Mouse (Mus musculus) erythroblast, embryonic 14.5 days (primary cell): ENCODE data around the gene Tbx4. TPM values are rescaled to one million over a fixed set of nuclear protein-coding genes. Genes with fewer than 3 reads are reported as not detected.

Experiments
- H3K27me3 ChIP-seq: 2 replicates; pipeline ENCODE4 v1.6.1; 2012; ENCODE audit warnings: inconsistent platforms; ENCODE audit not compliant: control insufficient read depth
- H3K36me3 ChIP-seq: 2 replicates; pipeline ENCODE4 v1.6.1; 2012; ENCODE audit warnings: mild to moderate bottlenecking, inconsistent platforms; ENCODE audit not compliant: control insufficient read depth
- H3K4me1 ChIP-seq: 2 replicates; pipeline ENCODE4 v1.6.1; 2012; ENCODE audit warnings: inconsistent platforms; ENCODE audit not compliant: control insufficient read depth
- H3K4me3 ChIP-seq: replicated peaks from 2 replicates; pipeline ENCODE3; 2012; ENCODE audit warnings: moderate library complexity, mild to moderate bottlenecking, inconsistent platforms
- H3K9me3 ChIP-seq: 2 replicates; pipeline ENCODE4 v1.6.1; 2012; ENCODE audit warnings: low read length, inconsistent platforms, mixed read lengths; ENCODE audit not compliant: control insufficient read depth
- GATA1 ChIP-seq: IDR thresholded peaks from 2 replicates; pipeline ENCODE4 v1.6.1; 2012; ENCODE audit warnings: low read length, inconsistent platforms, mixed read lengths
- TAL1 ChIP-seq: IDR thresholded peaks from 3 replicates; pipeline ENCODE4 v1.6.1; 2012; ENCODE audit warnings: low read length, inconsistent platforms, mixed read lengths
- polyA plus RNA-seq: library from polyadenylated mRNA; stranded (reverse); fragments of >175 nt; gene quantifications from 2 replicates; pipeline ENCODE4 v1.2.3, GENCODE M21; 2012

Gene Tbx4
- polyA plus RNA-seq, 1 experiment, result not detected

- Histone ChIP-seq H3K4me1 (peaks cover 28% of the 10 kb centered on the region), H3K4me3 (no peak overlapping the region), H3K27me3 (peaks cover 100% of the 10 kb centered on the region), H3K36me3 (no peaks in the 10 kb centered on the region), H3K9me3 (peaks cover 41% of the 10 kb centered on the region)
- TF ChIP-seq TAL1 (no peak), GATA1 (no peak)
Observed at GRCm38 (mm10) chr11:85841211-85841681, 45.0 kb upstream of the Tbx4 start.

- Histone ChIP-seq H3K27me3 (peaks cover 100% of the 10 kb centered on the region), H3K36me3 (no peaks in the 10 kb centered on the region), H3K4me1 (peaks cover 28% of the 10 kb centered on the region), H3K9me3 (peaks cover 40% of the 10 kb centered on the region), H3K4me3 (no peak overlapping the region)
- TF ChIP-seq TAL1 (no peak), GATA1 (no peak)
Observed at GRCm38 (mm10) chr11:85841980-85842379, 44.2 kb upstream of the Tbx4 start.

DNA sequence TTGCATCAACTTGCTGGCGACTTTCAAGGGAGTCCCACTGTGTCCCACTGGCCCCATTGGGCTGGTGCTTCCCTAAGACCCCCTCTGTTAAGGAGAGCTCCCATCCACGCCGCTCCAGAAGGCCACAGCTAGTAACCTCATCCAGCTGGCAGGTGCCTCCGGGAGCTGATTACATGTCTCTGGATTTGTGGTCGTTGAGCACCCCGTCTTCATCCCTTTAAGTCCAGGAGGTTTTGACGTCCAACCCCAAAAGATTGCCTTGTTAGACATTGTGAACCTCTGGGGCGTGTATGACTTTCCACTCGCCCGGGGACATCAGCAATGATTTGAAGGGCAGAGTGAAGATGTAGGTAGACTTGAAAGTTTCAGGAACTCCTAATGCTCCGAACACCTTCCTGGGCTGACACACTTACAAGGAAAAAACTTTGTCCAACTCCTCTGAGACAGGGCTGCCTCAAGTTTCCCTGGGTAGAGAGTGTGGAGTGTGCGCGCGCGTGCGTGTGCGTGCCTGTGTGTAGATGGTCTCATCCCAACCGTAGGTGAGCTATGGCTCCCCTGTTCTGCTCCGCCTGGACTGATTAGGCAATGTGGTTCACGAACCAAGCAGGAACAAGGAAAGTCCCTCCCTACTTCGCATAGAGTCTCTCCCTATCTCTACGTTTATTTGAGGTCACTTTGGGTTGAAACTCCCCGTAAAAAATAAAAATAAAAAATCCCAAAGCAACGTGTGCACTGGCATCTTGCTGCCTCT, 43.5 kb upstream of the Tbx4 start:
- Histone ChIP-seq H3K27me3 (peaks cover 96% of the 10 kb centered on the region), H3K9me3 (peaks cover 33% of the 10 kb centered on the region), H3K36me3 (no peaks in the 10 kb centered on the region), H3K4me1 (peaks cover 28% of the 10 kb centered on the region), H3K4me3 (no peak overlapping the region)
- TF ChIP-seq GATA1 (no peak), TAL1 (no peak)

- no peak for TF ChIP-seq GATA1
- peak overlapping the region; percentile 23 for H3K4me3 ChIP-seq
Observed at GRCm38 (mm10) chr11:85843347-85843692, 42.9 kb upstream of the Tbx4 start.

GRCm38 (mm10) chr11:85844144-85844965, 41.9 kb upstream of the Tbx4 start:
- peaks cover 27% of the 10 kb centered on the region; the same call in 1 of the 2 replicates for H3K9me3 ChIP-seq
- peak overlapping the region; percentile 54 for H3K4me3 ChIP-seq
- no peaks in the 10 kb centered on the region for H3K36me3 ChIP-seq
- H3K4me1 ChIP-seq, result peaks cover 33% of the 10 kb centered on the region
- H3K27me3 ChIP-seq, result peaks cover 93% of the 10 kb centered on the region
- TF ChIP-seq GATA1, result no peak
- no peak for TF ChIP-seq TAL1

More at GRCm38 (mm10) chr11:85843347-85843692, 42.9 kb upstream of the Tbx4 start:
- Histone ChIP-seq H3K36me3 (no peaks in the 10 kb centered on the region), H3K27me3 (peaks cover 94% of the 10 kb centered on the region), H3K4me1 (peaks cover 28% of the 10 kb centered on the region), H3K9me3 (peaks cover 27% of the 10 kb centered on the region)

DNA sequence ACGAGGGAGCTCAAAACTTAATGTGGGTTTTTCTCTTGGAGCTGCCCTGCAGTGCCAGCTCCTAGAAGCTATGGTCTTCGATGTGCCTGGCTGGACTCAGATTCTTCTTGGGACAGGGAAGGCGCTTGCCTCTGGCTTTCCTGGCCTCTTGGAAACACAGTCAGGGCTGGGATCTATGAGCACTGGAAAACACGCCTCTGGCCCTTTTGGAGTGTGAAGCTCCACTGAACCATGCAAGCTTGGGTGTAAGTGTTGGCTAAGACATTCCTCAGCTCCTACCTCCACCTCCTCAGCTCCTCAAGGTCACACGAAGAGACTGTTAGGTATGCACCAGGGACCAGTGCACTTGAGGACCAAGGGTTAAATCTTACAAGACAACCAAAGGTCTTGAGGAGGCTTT, 41.3 kb upstream of the Tbx4 start:
- Histone ChIP-seq H3K4me1 (peaks cover 33% of the 10 kb centered on the region), H3K4me3 (no peak overlapping the region), H3K36me3 (no peaks in the 10 kb centered on the region), H3K9me3 (peaks cover 22% of the 10 kb centered on the region; the same call in 1 of the 2 replicates), H3K27me3 (peaks cover 90% of the 10 kb centered on the region)
- TF ChIP-seq TAL1 (no peak), GATA1 (no peak)

DNA sequence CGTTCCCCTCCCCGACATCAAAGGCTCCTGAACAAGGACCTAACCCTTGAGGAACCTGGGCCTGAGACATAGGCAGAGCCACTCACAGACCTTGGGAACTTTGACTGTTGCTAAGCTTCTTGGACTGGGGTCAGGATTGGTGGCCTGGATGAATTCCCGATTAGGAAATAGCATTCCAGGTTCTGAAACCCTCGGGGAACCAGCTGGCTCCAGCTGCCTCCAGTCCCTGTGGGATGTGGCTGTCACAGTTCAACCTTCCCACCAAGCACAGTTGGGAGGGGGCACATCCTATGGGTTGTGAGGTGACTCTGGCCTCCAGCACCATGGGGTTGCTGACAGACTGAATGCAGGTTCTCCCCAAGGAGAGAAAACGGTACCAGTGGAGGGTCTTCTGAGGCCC, 40.3 kb upstream of the Tbx4 start:
- TF ChIP-seq GATA1 (no peak), TAL1 (no peak)
- Histone ChIP-seq H3K27me3 (peaks cover 88% of the 10 kb centered on the region), H3K9me3 (peaks cover 13% of the 10 kb centered on the region; the same call in 1 of the 2 replicates), H3K4me3 (no peak overlapping the region), H3K36me3 (no peaks in the 10 kb centered on the region), H3K4me1 (peaks cover 33% of the 10 kb centered on the region)

- TF ChIP-seq TAL1, result no peak
- TF ChIP-seq GATA1, result no peak
- Histone ChIP-seq H3K36me3 (no peaks in the 10 kb centered on the region), H3K27me3 (peaks cover 85% of the 10 kb centered on the region), H3K9me3 (peaks cover 9% of the 10 kb centered on the region; the same call in 1 of the 2 replicates), H3K4me1 (peaks cover 33% of the 10 kb centered on the region), H3K4me3 (no peak overlapping the region)
Observed at GRCm38 (mm10) chr11:85846509-85846908, 39.7 kb upstream of the Tbx4 start.

DNA sequence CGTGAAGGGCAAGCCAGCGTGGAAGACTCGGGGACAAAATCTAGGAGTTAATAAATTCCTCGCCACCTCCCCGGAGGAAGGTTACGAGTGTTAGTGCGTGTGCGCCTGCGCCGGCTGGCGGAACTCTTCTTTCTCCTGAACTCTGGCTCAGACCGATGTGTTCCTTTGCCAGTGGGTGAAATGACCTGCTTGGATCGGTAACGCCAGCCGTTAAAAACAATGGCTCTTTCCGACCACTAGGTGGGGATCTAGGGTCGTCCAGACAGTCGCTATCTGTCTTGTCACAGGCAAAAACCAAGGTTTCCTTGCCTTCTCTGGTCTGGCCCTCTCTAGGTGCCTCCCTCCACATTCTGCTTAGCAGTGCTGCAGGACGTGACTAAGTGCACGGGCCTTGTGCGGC, 37.2 kb upstream of the Tbx4 start:
- H3K4me3 ChIP-seq, result no peak overlapping the region
- peaks cover 59% of the 10 kb centered on the region for H3K27me3 ChIP-seq
- no peaks in the 10 kb centered on the region; the same call in 1 of the 2 replicates for H3K9me3 ChIP-seq
- H3K4me1 ChIP-seq, result peaks cover 13% of the 10 kb centered on the region
- no peaks in the 10 kb centered on the region for H3K36me3 ChIP-seq
- no peak for TF ChIP-seq GATA1
- no peak for TF ChIP-seq TAL1
